Mouse (Mus musculus): ENCODE results near the gene Lhfpl1.
"Not testable (repeated sequence)": the region's sequence is repeated elsewhere in the genome, so short reads cannot be mapped to it uniquely, and the experiment has no call there.

The Lhfpl1 gene

DNA sequence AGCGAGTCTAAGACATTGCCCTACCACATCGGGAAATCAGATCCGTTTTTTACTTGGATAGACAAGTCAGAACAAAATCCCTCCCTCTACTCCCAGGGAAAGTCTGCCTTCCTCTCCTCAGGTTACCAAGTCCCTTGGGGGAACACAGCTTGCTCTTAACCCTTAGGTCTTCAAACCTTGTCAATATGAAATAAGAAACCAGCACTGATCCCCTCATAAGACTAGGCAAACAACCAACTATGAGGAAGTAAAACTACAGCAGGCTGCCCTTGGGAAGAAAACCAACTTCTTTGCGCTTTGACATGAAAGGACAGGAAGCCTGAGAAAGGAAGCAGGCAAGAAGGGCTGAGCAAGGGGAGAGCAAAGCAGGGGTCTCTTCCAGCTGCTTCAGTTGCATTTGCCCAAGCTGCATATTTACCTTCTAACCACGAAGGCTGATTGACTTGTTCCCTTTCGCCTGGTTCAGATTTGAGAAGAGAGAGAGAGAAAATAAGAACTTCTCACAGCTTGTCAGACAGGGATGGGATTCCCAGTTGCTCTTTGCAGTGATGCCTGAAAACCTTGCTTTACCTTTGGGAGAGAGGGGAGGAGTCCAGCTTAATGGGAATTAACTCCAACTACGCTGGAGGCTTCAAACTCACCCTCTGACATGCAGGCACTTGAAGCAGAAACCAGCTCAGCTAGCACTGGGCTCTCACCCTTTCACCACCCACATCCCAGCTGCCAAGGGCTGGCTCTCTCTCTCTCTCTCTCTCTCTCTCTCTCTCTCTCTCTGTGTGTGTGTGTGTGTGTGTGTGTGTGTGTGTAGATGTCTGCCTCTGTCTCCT is at the start of gene Lhfpl1:
Lhfpl1 (minus strand) TSS at position 713 of the 827 bp plus-strand sequence.
- DNase-seq (ENCODE audit: low spot score in 2 of 2) = peak in 1 of 2 experiments; percentile 17

DNA sequence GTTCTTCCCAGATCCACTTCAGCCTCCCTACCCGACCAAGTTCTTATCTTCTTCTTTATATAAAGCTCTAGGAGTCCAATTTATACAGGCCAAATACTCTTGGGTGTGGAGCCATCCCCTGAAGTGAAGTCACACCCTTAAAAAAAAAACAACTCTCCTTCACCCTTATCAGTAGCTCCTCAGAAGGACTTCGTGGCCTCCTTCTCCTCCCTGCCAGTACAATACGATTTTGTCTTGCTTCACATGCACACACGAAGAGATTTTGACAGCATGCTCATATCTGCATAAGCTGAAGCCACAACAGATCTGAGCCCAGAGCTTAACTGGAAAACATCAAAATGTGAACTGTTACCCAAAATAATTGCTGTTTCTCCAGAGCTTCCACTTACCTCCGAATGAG is 22.9 kb upstream of the Lhfpl1 start:
- no peak for DNase-seq (ENCODE audit: low spot score in 2 of 2)

DNA sequence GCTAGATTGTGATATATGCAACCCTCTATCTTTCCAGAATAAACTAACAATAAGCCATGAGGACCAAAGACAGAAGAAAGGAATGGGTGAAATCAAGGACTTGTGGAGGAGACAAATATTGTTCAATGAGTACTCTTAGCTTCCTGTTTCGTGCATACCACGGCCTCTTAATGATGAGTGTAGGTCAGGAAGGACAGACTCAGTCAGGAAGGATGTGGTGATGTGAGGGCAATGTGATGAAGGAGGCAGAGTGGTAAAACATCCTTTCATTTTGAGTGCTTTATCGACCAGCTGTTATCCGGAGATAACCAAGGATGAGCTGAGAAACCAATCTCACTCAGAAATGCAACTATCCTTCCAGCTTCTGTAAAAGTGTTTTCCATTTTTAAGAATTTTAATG is 13.6 kb upstream of the Lhfpl1 start:
- DNase-seq (ENCODE audit: low spot score in 2 of 2) = no peak

DNA sequence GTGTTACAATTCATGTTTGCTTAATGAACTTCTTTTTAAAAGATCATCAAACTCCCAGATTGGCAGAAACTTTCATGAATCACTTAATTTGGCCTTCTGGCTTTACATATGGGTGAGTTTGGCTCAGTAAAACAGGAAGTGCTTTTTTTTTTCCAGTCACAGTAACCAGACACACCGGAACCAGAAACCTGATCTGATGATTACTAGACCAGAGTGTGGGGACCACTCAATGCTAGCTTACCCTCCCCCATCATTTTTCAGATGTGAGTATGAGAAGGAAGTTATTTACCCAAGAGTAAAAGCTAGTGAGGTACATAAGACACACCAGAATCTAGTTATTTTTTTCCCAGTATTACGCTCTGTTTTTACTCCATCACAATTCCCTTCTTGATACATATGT is 6.5 kb downstream of the Lhfpl1 start:
- no peak for DNase-seq (ENCODE audit: low spot score in 2 of 2)

DNA sequence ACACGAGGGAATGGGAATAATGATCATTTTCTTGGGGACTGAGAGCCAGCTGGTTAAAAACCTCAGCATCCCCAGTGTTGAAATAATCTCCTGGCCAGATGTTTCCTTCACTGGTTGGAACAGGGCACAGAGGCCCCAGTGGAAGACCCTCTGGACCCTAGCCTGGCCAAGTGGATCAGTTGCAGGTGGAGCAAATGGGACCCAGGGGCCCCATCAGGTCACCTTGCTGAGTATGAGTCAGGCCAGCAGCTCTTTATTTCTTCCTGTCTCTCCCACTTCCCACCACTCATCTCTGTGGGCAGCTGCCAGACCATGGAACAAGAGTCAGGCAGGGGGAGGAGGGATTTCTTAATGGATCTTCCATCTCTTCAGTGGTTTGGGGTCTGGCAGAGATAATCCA is 12.7 kb downstream of the Lhfpl1 start:
- DNase-seq (ENCODE audit: low spot score in 2 of 2) = no peak

DNA sequence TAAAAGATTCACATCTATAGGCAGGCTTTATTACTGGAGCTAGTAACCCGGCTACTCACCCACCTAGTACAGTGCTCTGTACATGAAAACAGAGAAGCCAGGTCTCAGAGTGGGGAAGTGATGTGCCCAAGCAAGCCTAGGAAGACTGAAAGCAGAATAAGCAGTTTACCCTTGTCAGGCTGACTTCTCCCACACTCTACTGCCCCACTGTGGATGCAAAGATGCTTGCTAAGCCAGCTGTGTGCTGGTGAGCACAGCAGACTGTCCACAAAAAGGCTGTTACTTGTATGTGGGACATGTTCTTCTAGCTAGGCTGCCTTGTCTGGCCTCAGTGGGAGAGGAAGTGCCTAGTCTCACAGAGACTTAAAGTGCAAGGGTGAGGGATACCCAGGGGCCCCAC is 40.3 kb downstream of the Lhfpl1 start:
- DNase-seq (ENCODE audit: low spot score in 2 of 2) = peak in 1 of 2 experiments; percentile 23

DNA sequence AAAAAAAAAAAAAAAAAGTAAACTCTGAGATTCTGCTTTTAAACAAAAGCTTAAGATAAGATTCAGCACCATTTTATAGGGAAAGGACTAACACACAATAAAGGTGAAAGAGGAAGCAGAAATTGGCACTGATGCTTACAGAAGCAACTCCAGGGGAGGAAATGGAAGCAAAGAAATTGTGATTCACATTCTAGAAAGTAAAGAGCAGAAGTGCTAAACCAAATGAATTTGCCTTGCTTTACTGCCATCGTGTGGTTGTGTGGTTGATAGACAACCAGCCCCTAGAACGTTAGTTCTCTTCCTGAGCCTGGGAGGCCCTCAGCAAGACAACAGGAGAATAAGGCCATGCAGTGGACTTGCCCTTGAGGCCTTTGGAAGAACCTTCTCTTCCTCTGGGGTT is 41.7 kb downstream of the Lhfpl1 start:
- DNase-seq (ENCODE audit: low spot score in 2 of 2) = peak; percentile 43 to 51

DNA sequence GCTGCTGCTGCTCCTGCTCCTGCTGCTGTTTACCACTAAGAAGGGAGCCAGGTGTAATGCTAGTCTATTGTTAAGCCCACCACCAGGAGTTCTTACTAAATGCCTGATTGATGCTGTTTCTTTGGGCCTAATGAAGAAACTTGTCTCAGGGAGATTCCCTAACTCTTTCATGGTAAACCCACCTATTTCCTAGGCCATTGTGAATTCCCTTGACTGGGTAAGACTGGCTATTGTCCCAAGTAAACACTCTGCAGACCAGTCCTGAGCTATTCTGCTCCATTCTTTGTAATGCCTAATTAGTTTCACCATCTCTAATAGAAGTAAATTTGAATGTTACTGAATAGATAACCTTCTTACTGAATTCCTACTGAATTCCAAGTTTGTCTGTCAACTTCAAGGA is 48.7 kb downstream of the Lhfpl1 start:
- DNase-seq (ENCODE audit: low spot score in 2 of 2) = not testable (repeated sequence)

DNA sequence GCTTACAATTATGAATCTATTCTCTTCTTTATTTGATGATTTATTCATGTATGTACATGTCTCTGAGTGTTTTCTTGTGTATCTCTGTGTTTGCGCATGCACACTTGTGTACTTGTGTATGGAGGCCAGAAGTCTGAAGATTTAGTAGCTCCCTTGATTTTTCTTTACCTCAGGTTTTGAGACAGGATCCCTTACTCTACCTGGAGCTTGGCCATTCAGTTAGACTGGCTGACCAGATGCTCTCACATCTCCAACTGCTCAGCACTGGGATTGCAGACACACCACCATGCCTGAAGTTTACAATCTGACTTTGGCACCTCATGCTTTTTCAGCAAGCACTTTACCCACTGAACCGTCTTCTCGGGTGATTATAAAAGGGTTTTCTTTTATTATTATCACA is 76.7 kb downstream of the Lhfpl1 start:
- no peak for DNase-seq (ENCODE audit: low spot score in 2 of 2)

DNA sequence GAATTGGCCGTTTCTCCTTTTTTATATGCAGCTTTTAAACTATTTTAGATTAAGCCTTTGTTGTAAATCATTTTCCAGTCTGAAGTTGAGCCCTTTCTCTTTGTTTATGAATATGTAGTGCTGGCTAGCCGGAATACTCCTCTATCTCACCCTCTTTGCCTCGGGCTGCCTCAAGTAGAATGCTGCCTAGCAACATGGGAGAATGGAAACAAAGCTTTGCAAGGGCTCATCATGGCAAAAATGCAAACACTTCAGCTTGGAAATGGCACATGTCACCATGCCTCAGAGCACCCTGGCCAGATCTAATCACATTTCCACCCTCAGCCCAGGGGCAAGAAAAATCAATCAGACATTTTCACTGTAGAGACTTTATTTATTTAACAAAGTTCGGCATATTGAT is 77.1 kb downstream of the Lhfpl1 start:
- no peak for DNase-seq (ENCODE audit: low spot score in 2 of 2)

DNA sequence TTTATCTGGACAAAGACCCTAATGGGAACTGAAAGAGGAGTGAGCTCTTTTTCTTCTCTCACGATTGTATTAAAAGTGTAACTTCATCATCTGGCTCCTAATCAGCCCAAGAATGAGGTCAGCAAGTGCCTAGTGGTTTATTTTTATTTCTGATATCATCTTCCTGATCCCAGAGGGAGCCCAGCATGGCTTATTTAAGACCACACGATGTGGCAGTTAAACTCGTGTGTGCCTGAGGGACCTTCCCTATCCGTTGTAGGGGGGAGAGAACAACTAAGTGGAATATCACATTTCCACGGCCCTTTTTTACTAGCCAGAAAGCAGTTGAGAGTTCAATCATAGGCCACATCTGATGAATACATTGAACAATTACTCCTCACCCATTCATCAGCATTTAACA is 87.1 kb downstream of the Lhfpl1 start:
- DNase-seq (ENCODE audit: low spot score in 2 of 2) = no peak
